Mouse (Mus musculus): ENCODE measurements around the gene Lipc. TPM values are rescaled to one million over a fixed set of nuclear protein-coding genes. Genes with fewer than 3 reads are reported as not detected.
"Not testable (repeated sequence)": the region's sequence is repeated elsewhere in the genome, so short reads cannot be mapped to it uniquely, and the experiment has no call there.

Lipc gene
- polyA plus RNA-seq, 1 experiment from 2014 or later, result not detected

- no peaks in the 10 kb centered on the region for H3K9me3 ChIP-seq
- H3K36me3 ChIP-seq, result no peaks in the 10 kb centered on the region
- no peak overlapping the region for H3K4me2 ChIP-seq
- H3K4me1 ChIP-seq (replicated peaks), result no peaks in the 10 kb centered on the region
- ATAC-seq (ENCODE audit: insufficient number of reproducible peaks, insufficient read depth, low FRiP score, low TSS enrichment, low read depth), result no peak
- no peak overlapping the region for H3K4me3 ChIP-seq (replicated peaks)
- no peak overlapping the region for H3K27ac ChIP-seq
- 65% methylated on average over 6 of the region's 6 CpGs for WGBS
- H3K9ac ChIP-seq (replicated peaks), result no peak overlapping the region
- no peaks in the 10 kb centered on the region for H3K27me3 ChIP-seq
Observed at GRCm38 (mm10) chr9:70854950-70855349, 97.1 kb downstream of the Lipc start.

GRCm38 (mm10) chr9:70853081-70853480 lies 98.9 kb downstream of the Lipc start:
- H3K4me2 ChIP-seq; H3K36me3 ChIP-seq; H3K9me3 ChIP-seq; H3K27ac ChIP-seq; H3K4me1 ChIP-seq (replicated peaks); H3K9ac ChIP-seq (replicated peaks); ATAC-seq (ENCODE audit: insufficient number of reproducible peaks, insufficient read depth, low FRiP score, low TSS enrichment, low read depth); H3K27me3 ChIP-seq; H3K4me3 ChIP-seq (replicated peaks): not testable (repeated sequence)
- 91% methylated on average over 15 of the region's 15 CpGs for WGBS

GRCm38 (mm10) chr9:70851533-70851932 lies 100.5 kb downstream of the Lipc start:
- no peak overlapping the region for H3K4me3 ChIP-seq (replicated peaks)
- ATAC-seq (ENCODE audit: insufficient number of reproducible peaks, insufficient read depth, low FRiP score, low TSS enrichment, low read depth), result no peak
- no peaks in the 10 kb centered on the region for H3K27me3 ChIP-seq
- 64% methylated on average over 3 of the region's 3 CpGs for WGBS
- H3K4me1 ChIP-seq (replicated peaks), result peaks cover 4% of the 10 kb centered on the region; the same call in 1 of the 2 replicates
- no peak overlapping the region for H3K27ac ChIP-seq
- H3K9me3 ChIP-seq, result no peaks in the 10 kb centered on the region
- H3K4me2 ChIP-seq, result no peak overlapping the region
- no peak overlapping the region for H3K9ac ChIP-seq (replicated peaks)
- no peaks in the 10 kb centered on the region for H3K36me3 ChIP-seq

GRCm38 (mm10) chr9:70848135-70848770 lies 103.8 kb downstream of the Lipc start:
- no peak for ATAC-seq (ENCODE audit: insufficient number of reproducible peaks, insufficient read depth, low FRiP score, low TSS enrichment, low read depth)
- Histone ChIP-seq H3K27ac (no peak overlapping the region), H3K4me2 (peak overlapping the region; percentile 29), H3K36me3 (no peaks in the 10 kb centered on the region), H3K4me3 (replicated peaks) (no peak overlapping the region), H3K9ac (replicated peaks) (no peak overlapping the region), H3K4me1 (replicated peaks) (peaks cover 4% of the 10 kb centered on the region; the same call in 1 of the 2 replicates), H3K9me3 (no peaks in the 10 kb centered on the region), H3K27me3 (no peaks in the 10 kb centered on the region)
- 65% methylated on average over 10 of the region's 10 CpGs for WGBS

GRCm38 (mm10) chr9:70847627-70848051 lies 104.4 kb downstream of the Lipc start:
- H3K9ac ChIP-seq (replicated peaks), result no peak overlapping the region
- H3K4me3 ChIP-seq (replicated peaks), result no peak overlapping the region
- peaks cover 4% of the 10 kb centered on the region; the same call in 1 of the 2 replicates for H3K4me1 ChIP-seq (replicated peaks)
- 29% methylated on average over 8 of the region's 8 CpGs for WGBS
- no peak overlapping the region for H3K27ac ChIP-seq
- no peaks in the 10 kb centered on the region for H3K27me3 ChIP-seq
- H3K4me2 ChIP-seq, result peak overlapping the region; percentile 29
- H3K9me3 ChIP-seq, result no peaks in the 10 kb centered on the region
- no peaks in the 10 kb centered on the region for H3K36me3 ChIP-seq
- no peak for ATAC-seq (ENCODE audit: insufficient number of reproducible peaks, insufficient read depth, low FRiP score, low TSS enrichment, low read depth)

GRCm38 (mm10) chr9:70843270-70843669 lies 108.8 kb downstream of the Lipc start:
- Histone ChIP-seq H3K4me3 (replicated peaks) (no peak overlapping the region), H3K9me3 (no peaks in the 10 kb centered on the region), H3K36me3 (no peaks in the 10 kb centered on the region), H3K27me3 (no peaks in the 10 kb centered on the region), H3K9ac (replicated peaks) (no peak overlapping the region), H3K4me2 (no peak overlapping the region), H3K27ac (no peak overlapping the region), H3K4me1 (replicated peaks) (peaks cover 9% of the 10 kb centered on the region; the same call in 1 of the 2 replicates)
- 94% methylated on average over 4 of the region's 4 CpGs for WGBS
- ATAC-seq (ENCODE audit: insufficient number of reproducible peaks, insufficient read depth, low FRiP score, low TSS enrichment, low read depth), result no peak

GRCm38 (mm10) chr9:70842300-70842941 lies 109.6 kb downstream of the Lipc start:
- Histone ChIP-seq H3K9me3 (no peaks in the 10 kb centered on the region), H3K4me2 (no peak overlapping the region), H3K9ac (replicated peaks) (no peak overlapping the region), H3K36me3 (no peaks in the 10 kb centered on the region), H3K27me3 (no peaks in the 10 kb centered on the region), H3K27ac (no peak overlapping the region), H3K4me3 (replicated peaks) (no peak overlapping the region), H3K4me1 (replicated peaks) (0 out of 2 replicates have a peak, but pooled peaks cover 5% of the 10 kb centered on the region)
- ATAC-seq (ENCODE audit: insufficient number of reproducible peaks, insufficient read depth, low FRiP score, low TSS enrichment, low read depth), result no peak
- 83% methylated on average over 4 of the region's 6 CpGs for WGBS

- ATAC-seq (ENCODE audit: insufficient number of reproducible peaks, insufficient read depth, low FRiP score, low TSS enrichment, low read depth), result no peak
- no peak overlapping the region for H3K27ac ChIP-seq
- WGBS, result 77% methylated on average over 8 of the region's 8 CpGs
Observed at GRCm38 (mm10) chr9:70841426-70842215, 110.4 kb downstream of the Lipc start.

GRCm38 (mm10) chr9:70840861-70841341 lies 111.1 kb downstream of the Lipc start:
- H3K9ac ChIP-seq (replicated peaks), result 0 out of 2 replicates have a peak overlapping the region, but pooled peaks have one; percentile 23
- no peaks in the 10 kb centered on the region for H3K36me3 ChIP-seq
- ATAC-seq (ENCODE audit: insufficient number of reproducible peaks, insufficient read depth, low FRiP score, low TSS enrichment, low read depth), result no peak
- 0 out of 2 replicates have a peak, but pooled peaks cover 5% of the 10 kb centered on the region for H3K4me1 ChIP-seq (replicated peaks)
- 50% methylated on average over 6 of the region's 6 CpGs for WGBS
- no peak overlapping the region for H3K27ac ChIP-seq
- H3K27me3 ChIP-seq, result no peaks in the 10 kb centered on the region
- H3K9me3 ChIP-seq, result no peaks in the 10 kb centered on the region
- H3K4me2 ChIP-seq, result no peak overlapping the region
- H3K4me3 ChIP-seq (replicated peaks), result no peak overlapping the region

More at GRCm38 (mm10) chr9:70841426-70842215, 110.4 kb downstream of the Lipc start:
- no peaks in the 10 kb centered on the region for H3K27me3 ChIP-seq
- no peak overlapping the region for H3K4me2 ChIP-seq
- no peak overlapping the region for H3K9ac ChIP-seq (replicated peaks)
- H3K4me1 ChIP-seq (replicated peaks), result 0 out of 2 replicates have a peak, but pooled peaks cover 5% of the 10 kb centered on the region
- no peaks in the 10 kb centered on the region for H3K9me3 ChIP-seq
- no peaks in the 10 kb centered on the region for H3K36me3 ChIP-seq
- no peak overlapping the region for H3K4me3 ChIP-seq (replicated peaks)

GRCm38 (mm10) chr9:70838132-70838911 lies 113.7 kb downstream of the Lipc start:
- WGBS, result 88% methylated on average over 10 of the region's 10 CpGs
- Histone ChIP-seq H3K36me3 (no peaks in the 10 kb centered on the region), H3K27ac (no peak overlapping the region), H3K4me3 (replicated peaks) (no peak overlapping the region), H3K27me3 (no peaks in the 10 kb centered on the region), H3K9me3 (no peaks in the 10 kb centered on the region), H3K4me1 (replicated peaks) (0 out of 2 replicates have a peak, but pooled peaks cover 5% of the 10 kb centered on the region), H3K9ac (replicated peaks) (no peak overlapping the region), H3K4me2 (no peak overlapping the region)
- ATAC-seq (ENCODE audit: insufficient number of reproducible peaks, insufficient read depth, low FRiP score, low TSS enrichment, low read depth), result no peak

Data from limb, embryonic 12.5 days (tissue).